Mouse (Mus musculus): ENCODE measurements around the gene Prr29. TPM values are rescaled to one million over a fixed set of nuclear protein-coding genes. Genes with fewer than 3 reads are reported as not detected.
A peak's percentile ranks its signal among the peaks of the same experiment; 100 is the strongest.
"Not testable (repeated sequence)": the region's sequence is repeated elsewhere in the genome, so short reads cannot be mapped to it uniquely, and the experiment has no call there.

The Prr29 gene
- not detected for total RNA-seq (2021)

- peak; percentile 12 for DNase-seq
- intact Hi-C loops (cut with DNase I) = no loop called here
Observed at GRCm38 (mm10) chr11:106365366-106365765, at the start of gene Prr29. TSS of gene Prr29 (plus strand) at chr11:106365472.

GRCm38 (mm10) chr11:106316416-106316815, 48.9 kb upstream of the Prr29 start:
- no peak for DNase-seq
- intact Hi-C loops (cut with DNase I) = no loop called here

- intact Hi-C loops (cut with DNase I) = no loop called here
- DNase-seq = no peak
Observed at GRCm38 (mm10) chr11:106317801-106318200, 47.5 kb upstream of the Prr29 start.

- intact Hi-C loops (cut with DNase I) = no loop called here
- no peak for DNase-seq
Observed at GRCm38 (mm10) chr11:106318406-106319366, 46.6 kb upstream of the Prr29 start.

- intact Hi-C loops (cut with DNase I) = loop anchor here (5.0 to 10.0 kb wide), 2 partner anchors 68 to 70 kb away; partner anchors contain the start of genes Ftsj3 and Psmc5
- DNase-seq = no peak
Observed at GRCm38 (mm10) chr11:106324858-106325257, 40.4 kb upstream of the Prr29 start.

GRCm38 (mm10) chr11:106325566-106326206, 39.6 kb upstream of the Prr29 start:
- peak; percentile 63 for DNase-seq
- intact Hi-C loops (cut with DNase I) = loop anchor here (5.0 to 10.0 kb wide), 2 partner anchors 68 to 69 kb away; partner anchors contain the start of genes Ftsj3 and Psmc5

GRCm38 (mm10) chr11:106326475-106326874, 38.8 kb upstream of the Prr29 start:
- no peak for DNase-seq
- intact Hi-C loops (cut with DNase I) = loop anchor here (5.0 to 10.0 kb wide), 2 partner anchors 68 to 69 kb away; partner anchors contain the start of genes Ftsj3 and Psmc5

- no peak for DNase-seq
- intact Hi-C loops (cut with DNase I) = loop anchor here (5.0 to 10.0 kb wide), 2 partner anchors 66 to 71 kb away; partner anchors contain the start of genes Ftsj3 and Psmc5
Observed at GRCm38 (mm10) chr11:106328521-106328920, 36.8 kb upstream of the Prr29 start.

GRCm38 (mm10) chr11:106329128-106329527, 36.1 kb upstream of the Prr29 start:
- intact Hi-C loops (cut with DNase I) = loop anchor here (5.0 to 10.0 kb wide), 2 partner anchors 66 to 72 kb away; partner anchors contain the start of genes Ftsj3 and Psmc5
- DNase-seq = no peak

- intact Hi-C loops (cut with DNase I) = loop anchor here (5.0 to 10.0 kb wide), 2 partner anchors 65 to 72 kb away; partner anchors contain the start of genes Ftsj3 and Psmc5
- DNase-seq = no peak
Observed at GRCm38 (mm10) chr11:106329682-106330081, 35.6 kb upstream of the Prr29 start.

GRCm38 (mm10) chr11:106332458-106332857, 32.8 kb upstream of the Prr29 start:
- intact Hi-C loops (cut with DNase I) = no loop called here
- DNase-seq = peak; percentile 31

GRCm38 (mm10) chr11:106334066-106334465, 31.2 kb upstream of the Prr29 start:
- DNase-seq = no peak
- intact Hi-C loops (cut with DNase I) = no loop called here

GRCm38 (mm10) chr11:106338029-106338428, 27.2 kb upstream of the Prr29 start:
- no peak for DNase-seq
- intact Hi-C loops (cut with DNase I) = no loop called here

GRCm38 (mm10) chr11:106338870-106339269, 26.4 kb upstream of the Prr29 start:
- intact Hi-C loops (cut with DNase I) = no loop called here
- DNase-seq = no peak

- DNase-seq; intact Hi-C loops (cut with DNase I): not testable (repeated sequence)
Observed at GRCm38 (mm10) chr11:106339323-106339722, 25.9 kb upstream of the Prr29 start.

- no peak for DNase-seq
- intact Hi-C loops (cut with DNase I) = no loop called here
Observed at GRCm38 (mm10) chr11:106340990-106341520, 24.2 kb upstream of the Prr29 start.

GRCm38 (mm10) chr11:106344910-106345309, 20.4 kb upstream of the Prr29 start:
- DNase-seq = no peak
- intact Hi-C loops (cut with DNase I) = no loop called here

GRCm38 (mm10) chr11:106349772-106350171, 15.5 kb upstream of the Prr29 start:
- intact Hi-C loops (cut with DNase I) = no loop called here
- DNase-seq = no peak

- no peak for DNase-seq
- intact Hi-C loops (cut with DNase I) = no loop called here
Observed at GRCm38 (mm10) chr11:106350853-106351252, 14.4 kb upstream of the Prr29 start.

- peak; percentile 15 for DNase-seq
- intact Hi-C loops (cut with DNase I) = no loop called here
Observed at GRCm38 (mm10) chr11:106351253-106351652, 14.0 kb upstream of the Prr29 start.

- intact Hi-C loops (cut with DNase I) = no loop called here
- no peak for DNase-seq
Observed at GRCm38 (mm10) chr11:106351941-106352340, 13.3 kb upstream of the Prr29 start.
